Mouse (Mus musculus): ENCODE results near the gene Gja3. TPM values are rescaled to one million over a fixed set of nuclear protein-coding genes. Genes with fewer than 3 reads are reported as not detected.

Gja3 gene
- polyA plus RNA-seq, 1 experiment from 2014 or later = 57.0 TPM

DNA sequence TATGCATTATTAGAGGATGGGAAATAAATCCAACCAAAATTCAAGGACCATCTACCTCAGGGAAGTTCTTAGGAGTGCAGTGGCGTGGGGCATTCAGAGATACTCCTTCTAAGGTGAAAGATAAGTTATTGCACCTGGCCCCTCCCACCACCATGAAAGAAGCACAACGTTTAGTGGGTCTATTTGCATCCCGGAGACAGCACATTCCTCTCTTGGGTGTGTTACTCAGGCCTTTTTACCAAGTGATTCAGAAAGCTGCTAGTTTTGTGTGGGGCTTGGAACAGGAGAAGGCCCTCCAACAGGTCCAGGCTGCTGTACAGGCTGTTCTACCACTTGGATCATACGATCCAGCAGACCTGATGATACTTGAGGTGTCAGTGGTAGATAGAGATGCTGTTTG, 69.3 kb downstream of the Gja3 start:
- no peak for ATAC-seq (replicated peaks; ENCODE audit: extremely low read depth, insufficient read depth, low FRiP score)
- H3K4me1 ChIP-seq (ENCODE audit: control insufficient read depth, insufficient read depth, low read length) = no peaks in the 10 kb centered on the region
- no peaks in the 10 kb centered on the region for H3K9me3 ChIP-seq (replicated peaks; ENCODE audit: control insufficient read depth, low read length)
- H3K27me3 ChIP-seq (ENCODE audit: control insufficient read depth, insufficient read depth, low read length) = no peaks in the 10 kb centered on the region
- no peak overlapping the region for H3K4me2 ChIP-seq (ENCODE audit: low read depth, low read length)
- no peak overlapping the region for H3K9ac ChIP-seq (ENCODE audit: low read length)
- H3K36me3 ChIP-seq (ENCODE audit: control insufficient read depth, insufficient read depth) = no peaks in the 10 kb centered on the region
- no peak overlapping the region for H3K4me3 ChIP-seq (ENCODE audit: low read length)
- H3K27ac ChIP-seq (ENCODE audit: low read length) = no peak overlapping the region
- WGBS = 70% methylated on average over 4 of the region's 4 CpGs

Other genes with a start within 250 kb of the Gja3 start
- 18.2 and 19.2 TPM in 2 replicates for gene Zmym5, start 246.4 kb downstream of the Gja3 start, polyA plus RNA-seq (2015; fragmentation: Nextera tagmentation; extraction: Ambion mirVana)
- 28.5 and 31.0 TPM in 2 replicates for gene Zmym2, start 171.4 kb downstream of the Gja3 start, polyA plus RNA-seq (2015; fragmentation: Nextera tagmentation; extraction: Ambion mirVana)
- 0.28 and 0.31 TPM in 2 replicates for gene Gjb2, start 46.6 kb upstream of the Gja3 start, polyA plus RNA-seq (2015; fragmentation: Nextera tagmentation; extraction: Ambion mirVana)
- gene Gm4491, start 57.8 kb upstream of the Gja3 start, polyA plus RNA-seq (2015; fragmentation: Nextera tagmentation; extraction: Ambion mirVana) = not detected in 2 replicates
- not detected in 2 replicates for gene Gjb6, start 75.5 kb upstream of the Gja3 start, polyA plus RNA-seq (2015; fragmentation: Nextera tagmentation; extraction: Ambion mirVana)

Measured in heart, embryonic 16.5 days (tissue).